Mouse (Mus musculus) embryonic facial prominence, embryonic 11.5 days (tissue): Measurements from ENCODE around the gene Ric8b. TPM values are rescaled to one million over a fixed set of nuclear protein-coding genes. Genes with fewer than 3 reads are reported as not detected.

Experiments
- ATAC-seq: fragments of 200-750 bp; cut with Nextera tagmentation; replicated peaks from 2 replicates; pipeline ENCODE4 v1.8.0; 2017; ENCODE audit warnings: low read depth; ENCODE audit not compliant: insufficient number of reproducible peaks, low FRiP score, low TSS enrichment
- DNase-seq: peaks from one replicate; pipeline ENCODE4 v3.0.0-alpha.2; 2015; ENCODE audit warnings: low spot score
- H3K27ac ChIP-seq: fragments of 300-500 bp; sonication (generic); replicated peaks from 2 replicates; pipeline ENCODE4 v1.5.1; 2014; ENCODE audit warnings: mild to moderate bottlenecking, low read depth, low read length, control low read depth
- H3K27me3 ChIP-seq: fragments of 300-500 bp; sonication (generic); 2 replicates; pipeline ENCODE4 v1.6.1; 2014; ENCODE audit warnings: mild to moderate bottlenecking, low read length, moderate library complexity, mixed read lengths; ENCODE audit not compliant: control insufficient read depth, insufficient read depth
- H3K36me3 ChIP-seq: fragments of 300-500 bp; sonication (generic); replicated peaks from 2 replicates; pipeline ENCODE4 v1.6.1; 2014; ENCODE audit warnings: low read depth, mild to moderate bottlenecking, low read length, moderate library complexity, mixed read lengths; ENCODE audit not compliant: control insufficient read depth, insufficient read depth
- H3K4me1 ChIP-seq: fragments of 300-500 bp; sonication (generic); 2 replicates; pipeline ENCODE4 v1.6.1; 2014; ENCODE audit warnings: low read length, mixed read lengths; ENCODE audit not compliant: control insufficient read depth, insufficient read depth
- H3K4me2 ChIP-seq: fragments of 300-500 bp; sonication (generic); 2 replicates; pipeline ENCODE4 v1.6.1; 2014; ENCODE audit warnings: low read depth, mild to moderate bottlenecking, control low read depth, low read length, moderate library complexity
- H3K4me3 ChIP-seq: fragments of 300-500 bp; sonication (generic); 2 replicates; pipeline ENCODE4 v1.5.1; 2014; ENCODE audit warnings: low read depth, low read length, control low read depth
- H3K9ac ChIP-seq: fragments of 300-500 bp; sonication (generic); replicated peaks from 2 replicates; pipeline ENCODE4 v1.6.1; 2014; ENCODE audit warnings: mild to moderate bottlenecking, control low read depth, low read length
- H3K9me3 ChIP-seq: fragments of 300-500 bp; sonication (generic); replicated peaks from 2 replicates; pipeline ENCODE4 v1.6.1; 2016; ENCODE audit warnings: mild to moderate bottlenecking, low read length, inconsistent platforms, mixed read lengths; ENCODE audit not compliant: control insufficient read depth
- WGBS: fragments of 180-500 bp; shearing (Covaris S2); extraction: QIAGEN DNeasy Blood & Tissue Kit; methylation state at CpG from one replicate; pipeline ENCODE4 v1.1.7; 2014; 5-methylcytosine and 5-hydroxymethylcytosine counted together
- polyA plus RNA-seq: library from polyadenylated mRNA; unstranded; fragments of >200 nt; fragmentation: Nextera tagmentation; extraction: Ambion mirVana; gene quantifications from 2 replicates; pipeline ENCODE4 v1.2.1, GENCODE M21; 2014

Gene Ric8b
- polyA plus RNA-seq, 1 experiment from 2014 or later, result 26.3 TPM

GRCm38 (mm10) chr10:85007861-85008840 lies 90.7 kb downstream of the Ric8b start:
- DNase-seq, result no peak
- no peak overlapping the region for H3K9ac ChIP-seq
- no peaks in the 10 kb centered on the region for H3K27me3 ChIP-seq

GRCm38 (mm10) chr10:85011066-85011465 lies 93.7 kb downstream of the Ric8b start:
- H3K27ac ChIP-seq, result no peak overlapping the region
- H3K9me3 ChIP-seq, result no peaks in the 10 kb centered on the region
- H3K27me3 ChIP-seq, result no peaks in the 10 kb centered on the region
- DNase-seq, result no peak
- no peaks in the 10 kb centered on the region for H3K4me1 ChIP-seq
- WGBS, result 84% methylated on average over 2 of the region's 2 CpGs
- no peak overlapping the region for H3K4me3 ChIP-seq
- H3K36me3 ChIP-seq, result no peaks in the 10 kb centered on the region; the same call in 1 of the 2 replicates
- no peak overlapping the region for H3K9ac ChIP-seq
- ATAC-seq, result no peak
- no peak overlapping the region for H3K4me2 ChIP-seq

More at GRCm38 (mm10) chr10:85007861-85008840, 90.7 kb downstream of the Ric8b start:
- Histone ChIP-seq H3K4me2 (no peak overlapping the region), H3K4me1 (no peaks in the 10 kb centered on the region), H3K36me3 (no peaks in the 10 kb centered on the region), H3K4me3 (no peak overlapping the region), H3K27ac (no peak overlapping the region), H3K9me3 (no peaks in the 10 kb centered on the region)
- WGBS, result 70% methylated on average over 11 of the region's 11 CpGs
- no peak for ATAC-seq

- no peak overlapping the region for H3K9ac ChIP-seq
- WGBS, result 29% methylated on average over 1 of the region's 1 CpGs
- peaks cover 2% of the 10 kb centered on the region; the same call in 1 of the 2 replicates for H3K36me3 ChIP-seq
- no peak overlapping the region for H3K4me3 ChIP-seq
- H3K27me3 ChIP-seq, result no peaks in the 10 kb centered on the region
- H3K4me1 ChIP-seq, result no peaks in the 10 kb centered on the region
- H3K4me2 ChIP-seq, result no peak overlapping the region
- no peaks in the 10 kb centered on the region for H3K9me3 ChIP-seq
- DNase-seq (peak; percentile 64), ATAC-seq (no peak)
- no peak overlapping the region for H3K27ac ChIP-seq
These were observed 96.0 kb downstream of the Ric8b start for GRCm38 (mm10) chr10:85013464-85013863.

GRCm38 (mm10) chr10:85013924-85014428 lies 96.6 kb downstream of the Ric8b start:
- ATAC-seq (no peak), DNase-seq (no peak)
- WGBS, result 83% methylated on average over 8 of the region's 8 CpGs
- Histone ChIP-seq H3K4me3 (no peak overlapping the region), H3K4me2 (no peak overlapping the region), H3K9me3 (no peaks in the 10 kb centered on the region), H3K27ac (no peak overlapping the region), H3K9ac (no peak overlapping the region), H3K4me1 (no peaks in the 10 kb centered on the region), H3K27me3 (no peaks in the 10 kb centered on the region), H3K36me3 (peaks cover 2% of the 10 kb centered on the region; the same call in 1 of the 2 replicates)

- no peak for ATAC-seq
These were observed 97.1 kb downstream of the Ric8b start for GRCm38 (mm10) chr10:85014456-85014976.

GRCm38 (mm10) chr10:85022647-85023312 lies 105.4 kb downstream of the Ric8b start:
- 66% methylated on average over 11 of the region's 11 CpGs for WGBS
- no peaks in the 10 kb centered on the region for H3K4me1 ChIP-seq
- no peaks in the 10 kb centered on the region for H3K9me3 ChIP-seq
- ATAC-seq (no peak), DNase-seq (no peak)
- no peaks in the 10 kb centered on the region for H3K27me3 ChIP-seq
- 0 out of 2 replicates have a peak, but pooled peaks cover 2% of the 10 kb centered on the region for H3K36me3 ChIP-seq
- no peak overlapping the region for H3K9ac ChIP-seq
- no peak overlapping the region for H3K27ac ChIP-seq
- H3K4me2 ChIP-seq, result no peak overlapping the region
- H3K4me3 ChIP-seq, result no peak overlapping the region

More at GRCm38 (mm10) chr10:85014456-85014976, 97.1 kb downstream of the Ric8b start:
- Histone ChIP-seq H3K9me3 (no peaks in the 10 kb centered on the region), H3K4me2 (no peak overlapping the region), H3K4me1 (no peaks in the 10 kb centered on the region), H3K27ac (no peak overlapping the region), H3K27me3 (no peaks in the 10 kb centered on the region), H3K4me3 (no peak overlapping the region), H3K36me3 (peaks cover 2% of the 10 kb centered on the region; the same call in 1 of the 2 replicates), H3K9ac (no peak overlapping the region)
- 65% methylated on average over 9 of the region's 9 CpGs for WGBS
- no peak for DNase-seq

GRCm38 (mm10) chr10:85023313-85023666 lies 105.9 kb downstream of the Ric8b start:
- 67% methylated on average over 6 of the region's 6 CpGs for WGBS
- Histone ChIP-seq H3K27me3 (no peaks in the 10 kb centered on the region), H3K4me1 (no peaks in the 10 kb centered on the region), H3K9me3 (no peaks in the 10 kb centered on the region), H3K4me2 (no peak overlapping the region), H3K27ac (no peak overlapping the region), H3K4me3 (no peak overlapping the region), H3K36me3 (0 out of 2 replicates have a peak, but pooled peaks cover 2% of the 10 kb centered on the region), H3K9ac (no peak overlapping the region)
- ATAC-seq (no peak), DNase-seq (no peak)
